Mouse (Mus musculus) CH12.LX (cell line): Measurements from ENCODE around the gene Ctnnd2. TPM values are rescaled to one million over a fixed set of nuclear protein-coding genes. Genes with fewer than 3 reads are reported as not detected.

Experiments
- DNase-seq: peaks from one replicate; pipeline ENCODE4 v3.0.0-alpha.2; 2013; ENCODE audit errors: extremely low read depth
- H3K27ac ChIP-seq: 2 replicates; pipeline ENCODE4 v1.5.1; 2012; ENCODE audit warnings: low read depth, mild to moderate bottlenecking, control low read depth, moderate library complexity; ENCODE audit not compliant: insufficient read depth
- H3K27me3 ChIP-seq: replicated peaks from 2 replicates; pipeline ENCODE3; 2012; ENCODE audit warnings: inconsistent platforms
- H3K36me3 ChIP-seq, 2 experiments: replicated peaks in 1 of 2; 2 replicates each; pipeline versions ENCODE3 to v1.6.1; 2012; ENCODE audit warnings: inconsistent platforms in 1 of 2, low read length in 1 of 2, mild to moderate bottlenecking in 1 of 2, mixed read lengths in 1 of 2, moderate library complexity in 1 of 2; ENCODE audit not compliant: control insufficient read depth in 1 of 2, insufficient read depth in 1 of 2
- H3K4me1 ChIP-seq, 2 experiments: 2 replicates each; pipeline ENCODE4 v1.6.1; 2012; ENCODE audit warnings: inconsistent platforms in 1 of 2, moderate library complexity in 1 of 2; ENCODE audit not compliant: insufficient read depth in 2 of 2, control insufficient read depth in 1 of 2
- H3K4me2 ChIP-seq: 2 replicates; pipeline ENCODE4 v1.6.1; 2012; ENCODE audit warnings: low read depth, mild to moderate bottlenecking, control low read depth; ENCODE audit not compliant: poor library complexity, insufficient read depth, severe bottlenecking
- H3K4me3 ChIP-seq, 3 experiments: fragments of 150-350 bp in 1 of 3; sonication (generic) in 1 of 3; replicated peaks in 1 of 3; 2 replicates each; pipeline versions ENCODE3 to v1.5.1; 2011 to 2012; ENCODE audit warnings: low read depth in 2 of 3, low read length in 2 of 3, mild to moderate bottlenecking in 2 of 3, moderate library complexity in 2 of 3, control low read depth in 1 of 3, improper control_type of control experiment in 1 of 3, inconsistent platforms in 1 of 3, mixed read lengths in 1 of 3; ENCODE audit not compliant: poor library complexity in 1 of 3
- H3K79me2 ChIP-seq: replicated peaks from 2 replicates; pipeline ENCODE4 v1.6.1; 2012; ENCODE audit warnings: mild to moderate bottlenecking, moderate library complexity; ENCODE audit not compliant: control insufficient read depth, poor library complexity, insufficient read depth, severe bottlenecking; ENCODE audit errors: extremely low read depth
- H3K9ac ChIP-seq: 2 replicates; pipeline ENCODE4 v1.6.1; 2012; ENCODE audit warnings: low read depth, mild to moderate bottlenecking, control low read depth, moderate library complexity; ENCODE audit not compliant: insufficient read depth
- H3K9me3 ChIP-seq: replicated peaks from 2 replicates; pipeline ENCODE3; 2012; ENCODE audit warnings: low read length, inconsistent platforms, mixed read lengths
- BHLHE40 ChIP-seq: IDR thresholded peaks from 2 replicates; pipeline ENCODE4 v1.6.1; 2011; ENCODE audit warnings: mild to moderate bottlenecking, low read depth, low read length, improper control_type of control experiment
- CHD2 ChIP-seq: IDR thresholded peaks from 2 replicates; pipeline ENCODE4 v1.6.1; 2011; ENCODE audit warnings: low read length, improper control_type of control experiment
- CTCF ChIP-seq, 2 experiments: IDR thresholded peaks in 1 of 2; conservative IDR thresholded peaks in 1 of 2; 2 replicates each; pipeline ENCODE4 v1.5.1; 2011 to 2012; ENCODE audit warnings: low read depth in 2 of 2, low read length in 2 of 2, improper control_type of control experiment in 1 of 2, inconsistent platforms in 1 of 2, mild to moderate bottlenecking in 1 of 2, moderate library complexity in 1 of 2
- ELF1 ChIP-seq: IDR thresholded peaks from 2 replicates; pipeline ENCODE4 v1.6.1; 2014; ENCODE audit warnings: low read depth, mild to moderate bottlenecking, inconsistent platforms, low read length, improper control_type of control experiment
- EP300 ChIP-seq: IDR thresholded peaks from 2 replicates; pipeline ENCODE4 v1.6.1; 2011; ENCODE audit warnings: low read length, improper control_type of control experiment
- ETS1 ChIP-seq: conservative IDR thresholded peaks from 2 replicates; pipeline ENCODE4 v1.6.1; 2012; ENCODE audit warnings: low read depth, mild to moderate bottlenecking, inconsistent platforms, low read length, improper control_type of control experiment, moderate library complexity
- IRF4 ChIP-seq: IDR thresholded peaks from 2 replicates; pipeline ENCODE4 v1.6.1; 2014; ENCODE audit warnings: low read depth, mild to moderate bottlenecking, inconsistent platforms, low read length, improper control_type of control experiment
- JUND ChIP-seq: conservative IDR thresholded peaks from 2 replicates; pipeline ENCODE4 v1.6.1; 2011; ENCODE audit warnings: low read depth, low read length, improper control_type of control experiment
- KAT2A ChIP-seq: IDR thresholded peaks from 2 replicates; pipeline ENCODE4 v1.6.1; 2012; ENCODE audit warnings: low read length, improper control_type of control experiment, inconsistent platforms; ENCODE audit not compliant: insufficient replicate concordance
- MAFK ChIP-seq: IDR thresholded peaks from 2 replicates; pipeline ENCODE4 v1.6.1; 2011; ENCODE audit warnings: low read length, improper control_type of control experiment; ENCODE audit not compliant: insufficient replicate concordance
- MEF2A ChIP-seq: IDR thresholded peaks from 2 replicates; pipeline ENCODE4 v1.6.1; 2014; ENCODE audit warnings: low read depth, mild to moderate bottlenecking, inconsistent platforms, low read length, improper control_type of control experiment, borderline replicate concordance
- MXI1 ChIP-seq: IDR thresholded peaks from 2 replicates; pipeline ENCODE4 v1.6.1; 2011; ENCODE audit warnings: mild to moderate bottlenecking, low read depth, low read length, improper control_type of control experiment
- MYC ChIP-seq: IDR thresholded peaks from 2 replicates; pipeline ENCODE4 v1.6.1; 2011; ENCODE audit warnings: low read depth, mild to moderate bottlenecking, improper control_type of control experiment, low read length
- NELFE ChIP-seq: IDR thresholded peaks from 2 replicates; pipeline ENCODE4 v1.6.1; 2011; ENCODE audit warnings: low read depth, low read length, improper control_type of control experiment
- NRF1 ChIP-seq: IDR thresholded peaks from 2 replicates; pipeline ENCODE4 v1.6.1; 2014; ENCODE audit warnings: low read depth, mild to moderate bottlenecking, inconsistent platforms, low read length, improper control_type of control experiment, moderate library complexity
- POLR2A ChIP-seq: IDR thresholded peaks from 2 replicates; pipeline ENCODE4 v1.6.1; 2011; ENCODE audit warnings: low read depth, mild to moderate bottlenecking, improper control_type of control experiment, low read length
- POLR2AphosphoS2 ChIP-seq: IDR thresholded peaks from 2 replicates; pipeline ENCODE4 v1.6.1; 2011; ENCODE audit warnings: low read depth, low read length, improper control_type of control experiment
- SMC3 ChIP-seq: IDR thresholded peaks from 2 replicates; pipeline ENCODE4 v1.6.1; 2011; ENCODE audit warnings: low read depth, low read length, improper control_type of control experiment
- TBP ChIP-seq: conservative IDR thresholded peaks from 2 replicates; pipeline ENCODE4 v1.6.1; 2011; ENCODE audit warnings: low read depth, low read length, improper control_type of control experiment
- TCF12 ChIP-seq: IDR thresholded peaks from 2 replicates; pipeline ENCODE4 v1.6.1; 2014; ENCODE audit warnings: low read depth, mild to moderate bottlenecking, inconsistent platforms, low read length, improper control_type of control experiment
- UBTF ChIP-seq: IDR thresholded peaks from 2 replicates; pipeline ENCODE4 v1.6.1; 2012; ENCODE audit warnings: low read depth, mild to moderate bottlenecking, inconsistent platforms, low read length, improper control_type of control experiment, moderate library complexity
- USF1 ChIP-seq: IDR thresholded peaks from 2 replicates; pipeline ENCODE4 v1.6.1; 2014; ENCODE audit warnings: low read depth, mild to moderate bottlenecking, inconsistent platforms, low read length, improper control_type of control experiment
- USF2 ChIP-seq: conservative IDR thresholded peaks from 2 replicates; pipeline ENCODE4 v1.6.1; 2011; ENCODE audit warnings: low read depth, low read length, improper control_type of control experiment
- dilution Hi-C: fragments of 300-500 bp; cut with MboI; formaldehyde crosslinking; loops from 2 replicates; pipeline ENCODE4 v1.14.3; 2020; ENCODE audit warnings: low sequenced_read_pairs; ENCODE audit not compliant: extremely low pct_unique_long_range_greater_than_20kb, extremely low pct_ligation_motif_present
- in situ Hi-C: fragments of 300-500 bp; cut with MboI; formaldehyde crosslinking; loops from 3 replicates; pipeline ENCODE4 v1.14.3; 2019; ENCODE audit warnings: low sequenced_read_pairs, low pct_ligation_motif_present, low pct_unique_long_range_greater_than_20kb, mixed read lengths
- polyA plus RNA-seq: library from polyadenylated mRNA; unstranded; fragments of >175 nt; gene quantifications from 2 replicates; pipeline ENCODE4 v1.2.1, GENCODE M21; 2012; ENCODE audit warnings: low read depth; ENCODE audit not compliant: insufficient read length
- total RNA-seq, 2 experiments: library from RNA; depleted of rRNA; stranded (reverse); fragments of 300-350 nt in 1 of 2; fragments of >200 nt in 1 of 2; gene quantifications; 2 replicates each; pipeline ENCODE4 v1.2.3; 2012 to 2014

Gene Ctnnd2
- total and polyA plus RNA-seq, 3 experiments = 0.23 TPM; not detected in 2

DNA sequence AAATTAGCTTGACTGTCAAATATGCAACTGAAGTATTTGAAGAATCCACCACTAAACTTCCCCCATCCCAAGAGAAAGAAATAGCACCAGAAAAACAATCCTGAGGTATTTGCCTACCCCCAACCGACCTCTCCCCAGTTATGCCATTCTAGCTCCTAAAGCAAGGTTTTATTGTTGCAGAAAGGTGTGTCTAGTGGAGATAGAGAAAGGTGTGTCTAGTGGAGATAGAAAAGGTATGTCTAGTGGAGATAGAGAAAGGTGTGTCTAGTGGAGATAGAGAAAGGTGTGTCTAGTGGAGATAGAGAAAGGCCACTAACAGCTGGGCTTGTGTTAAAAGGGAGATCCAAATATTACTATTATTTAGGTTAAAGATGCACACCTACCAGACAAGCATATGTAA lies 607.5 kb downstream of the Ctnnd2 start:
- no peak for DNase-seq
- dilution Hi-C loops (no loop called here), in situ Hi-C loops (no loop called here)
- no peaks in the 10 kb centered on the region for H3K27me3 ChIP-seq
- H3K4me1 ChIP-seq = no peaks in the 10 kb centered on the region
- no peaks in the 10 kb centered on the region for H3K36me3 ChIP-seq
- no peak overlapping the region for H3K4me3 ChIP-seq
- no peak overlapping the region for H3K27ac ChIP-seq
- no peaks in the 10 kb centered on the region for H3K79me2 ChIP-seq
- H3K9me3 ChIP-seq = no peaks in the 10 kb centered on the region
- no peak overlapping the region for H3K4me2 ChIP-seq
- H3K9ac ChIP-seq = no peak overlapping the region
- TF ChIP-seq JUND (no peak), CHD2 (no peak), TBP (no peak), UBTF (no peak), ETS1 (no peak), SMC3 (no peak), POLR2AphosphoS2 (no peak), TCF12 (no peak), BHLHE40 (no peak), USF2 (no peak), CTCF (conservative IDR thresholded peaks at IDR 0.05 in 1 of 2, IDR thresholded peaks at IDR 0.05 in 1 of 2; ENCODE audit: low read depth in 2 of 2, low read length in 2 of 2) (no peak), MXI1 (no peak), MAFK (no peak), MEF2A (no peak)

DNA sequence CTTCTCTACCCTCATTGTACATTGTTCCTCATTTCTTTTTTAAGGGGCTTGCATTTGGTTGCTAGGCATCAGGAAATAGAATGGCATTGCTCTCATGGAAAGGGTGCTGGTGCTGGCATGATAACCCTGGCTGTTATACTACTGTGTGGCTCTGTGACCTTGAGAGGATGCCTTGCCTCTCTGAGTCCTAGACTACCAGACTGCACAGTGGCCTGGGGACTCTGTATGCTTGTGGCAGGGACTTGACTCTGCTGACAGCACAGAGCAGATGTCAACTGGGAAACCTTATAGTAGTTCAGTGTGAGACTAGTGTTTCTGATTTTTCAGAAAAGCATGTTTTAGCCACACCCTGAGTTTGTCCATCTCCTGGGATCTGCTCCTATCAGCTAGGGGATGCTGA lies 608.6 kb downstream of the Ctnnd2 start:
- Histone ChIP-seq H3K27ac (no peak overlapping the region), H3K4me2 (no peak overlapping the region), H3K9ac (no peak overlapping the region), H3K9me3 (no peaks in the 10 kb centered on the region), H3K4me3 (no peak overlapping the region), H3K4me1 (no peaks in the 10 kb centered on the region; a peak in 1 of 4 replicates), H3K27me3 (no peaks in the 10 kb centered on the region), H3K36me3 (no peaks in the 10 kb centered on the region), H3K79me2 (no peaks in the 10 kb centered on the region)
- in situ Hi-C loops = no loop called here
- dilution Hi-C loops = no loop called here
- no peak for TF ChIP-seq POLR2A
- no peak for TF ChIP-seq KAT2A
- no peak for DNase-seq

DNA sequence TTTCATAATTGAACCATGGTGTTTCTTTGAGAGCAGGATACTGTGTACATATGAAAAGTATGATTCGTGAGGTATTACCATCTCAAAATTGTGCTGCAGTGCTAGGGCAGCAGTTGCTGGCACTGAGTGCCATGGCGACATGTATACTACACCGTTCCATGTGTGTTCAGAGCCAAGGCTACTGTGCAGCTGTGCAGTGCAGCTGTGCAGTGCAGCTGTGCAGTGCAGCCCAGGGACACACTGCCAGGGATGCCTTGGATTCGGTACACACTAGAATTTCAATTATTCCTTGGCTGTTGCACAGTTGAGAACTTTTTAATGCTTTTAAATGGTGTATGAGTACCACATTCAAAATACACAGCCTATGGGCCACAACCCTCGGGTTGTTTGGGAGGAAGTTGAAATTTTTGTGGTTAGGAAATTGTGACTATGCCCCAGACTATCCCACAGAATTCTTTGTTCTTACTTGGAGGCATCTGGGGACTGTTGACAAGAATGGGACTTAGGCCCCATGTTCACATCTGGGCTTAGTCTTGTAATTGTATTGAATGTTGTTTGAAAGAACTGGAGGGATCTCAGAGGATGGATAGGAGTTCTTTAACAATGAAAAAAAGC lies 613.4 kb downstream of the Ctnnd2 start:
- no peak for DNase-seq
- H3K4me3 ChIP-seq = no peak overlapping the region
- H3K79me2 ChIP-seq = no peaks in the 10 kb centered on the region
- dilution Hi-C loops (no loop called here), in situ Hi-C loops (no loop called here)
- H3K4me1 ChIP-seq = no peaks in the 10 kb centered on the region; a peak in 1 of 4 replicates
- no peaks in the 10 kb centered on the region for H3K9me3 ChIP-seq
- no peak overlapping the region for H3K4me2 ChIP-seq
- no peaks in the 10 kb centered on the region for H3K27me3 ChIP-seq
- H3K36me3 ChIP-seq = no peaks in the 10 kb centered on the region
- TF ChIP-seq CTCF (conservative IDR thresholded peaks at IDR 0.05 in 1 of 2, IDR thresholded peaks at IDR 0.05 in 1 of 2; ENCODE audit: low read depth in 2 of 2, low read length in 2 of 2) (no peak), IRF4 (no peak), MYC (no peak), EP300 (no peak), ELF1 (no peak), NRF1 (no peak), USF1 (no peak), NELFE (no peak), TCF12 (no peak)
- no peak overlapping the region for H3K9ac ChIP-seq
- no peak overlapping the region for H3K27ac ChIP-seq
